Mouse (Mus musculus) urinary bladder, postnatal 10 days (tissue): ENCODE measurements around the gene Cab39.
A peak's percentile ranks its signal among the peaks of the same experiment; 100 is the strongest.
"Not testable (repeated sequence)": the region's sequence is repeated elsewhere in the genome, so short reads cannot be mapped to it uniquely, and the experiment has no call there.

Experiments
- DNase-seq: peaks from one replicate; pipeline ENCODE4 v3.0.0; 2022; ENCODE audit warnings: low spot score

The Cab39 gene

DNA sequence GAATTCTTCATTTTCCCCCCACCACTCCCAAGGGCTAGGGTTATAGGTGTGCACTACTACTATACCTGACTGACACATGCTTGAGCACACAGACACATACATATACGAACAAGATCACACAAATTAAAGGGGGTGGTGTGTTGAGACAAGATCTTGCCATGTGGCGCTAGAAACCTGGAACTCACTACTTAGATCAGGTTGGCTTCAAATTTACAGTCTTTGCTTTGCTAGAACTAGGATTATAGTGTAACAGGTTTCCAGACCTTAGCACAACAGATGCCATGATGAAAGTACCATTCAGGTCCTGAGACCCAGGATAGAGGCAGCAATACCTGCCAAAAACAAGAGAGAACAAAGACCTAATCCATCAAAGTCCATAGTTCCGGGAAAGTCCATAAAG lies 1.8 kb upstream of the Cab39 start:
- DNase-seq = no peak

GRCm38 (mm10) chr1:85794106-85794771 lies 998 bp downstream of the Cab39 start:
- peak; percentile 20 for DNase-seq

GRCm38 (mm10) chr1:85795196-85795595 lies 2.0 kb downstream of the Cab39 start:
- DNase-seq = no peak

DNA sequence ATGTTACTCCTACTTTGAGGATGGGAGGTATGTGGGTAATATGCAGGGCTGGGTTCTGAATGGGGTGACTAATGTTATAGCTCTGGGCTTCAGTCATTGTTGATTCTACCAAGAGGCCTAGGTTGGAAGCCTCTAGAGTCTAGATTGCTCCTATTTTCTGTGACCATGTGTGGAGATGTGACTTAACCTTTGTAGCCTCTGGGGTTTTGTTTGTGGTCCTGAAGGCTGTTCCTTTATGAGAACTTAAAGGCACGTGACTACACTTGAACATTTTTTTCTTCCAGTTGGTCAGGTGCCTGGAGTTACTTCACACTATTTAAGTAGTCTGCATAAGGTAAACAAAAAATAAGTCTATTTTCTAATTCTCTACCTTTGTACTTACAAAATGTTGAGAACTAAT lies 6.5 kb downstream of the Cab39 start:
- DNase-seq = no peak

DNA sequence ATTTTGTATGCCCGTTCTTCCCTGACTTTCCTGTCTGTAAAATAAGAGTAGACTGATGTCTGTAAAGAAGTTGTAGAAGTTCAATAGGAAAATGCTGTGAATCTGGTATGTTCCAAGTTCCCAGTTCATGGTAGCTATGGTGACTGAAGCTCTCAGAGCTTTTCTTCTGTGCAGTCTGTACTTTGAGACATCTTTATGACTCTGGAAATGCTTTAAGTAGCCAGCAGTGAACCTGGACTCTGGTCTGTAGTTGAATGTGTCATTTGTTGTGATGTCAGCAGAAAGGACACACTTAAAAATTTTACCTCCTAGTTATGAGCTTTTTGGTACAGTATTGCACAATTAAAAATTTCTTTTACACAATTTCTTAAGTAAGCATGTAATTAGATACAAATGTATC lies 9.3 kb downstream of the Cab39 start:
- no peak for DNase-seq

DNA sequence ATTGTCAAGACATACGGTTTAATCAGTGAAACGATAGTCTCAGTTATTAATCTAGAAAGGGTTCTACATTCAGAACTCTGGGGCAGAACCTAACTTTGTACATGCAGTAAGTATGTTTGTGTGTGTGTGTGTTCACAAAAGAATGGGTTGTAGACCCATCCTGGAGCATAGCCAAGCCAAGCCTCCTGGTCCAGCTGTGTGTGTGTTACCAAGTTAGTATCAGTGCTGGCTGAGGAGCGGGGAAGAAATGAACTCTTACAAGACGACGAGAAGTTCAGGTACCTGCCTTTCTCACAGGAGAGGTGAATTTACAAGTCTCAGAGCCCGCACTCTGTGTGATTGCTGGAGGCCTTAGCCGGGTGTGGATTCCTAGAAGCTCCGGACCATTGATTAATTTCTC lies 11.3 kb downstream of the Cab39 start:
- DNase-seq = no peak

GRCm38 (mm10) chr1:85809256-85809655 lies 16.0 kb downstream of the Cab39 start:
- DNase-seq = no peak

DNA sequence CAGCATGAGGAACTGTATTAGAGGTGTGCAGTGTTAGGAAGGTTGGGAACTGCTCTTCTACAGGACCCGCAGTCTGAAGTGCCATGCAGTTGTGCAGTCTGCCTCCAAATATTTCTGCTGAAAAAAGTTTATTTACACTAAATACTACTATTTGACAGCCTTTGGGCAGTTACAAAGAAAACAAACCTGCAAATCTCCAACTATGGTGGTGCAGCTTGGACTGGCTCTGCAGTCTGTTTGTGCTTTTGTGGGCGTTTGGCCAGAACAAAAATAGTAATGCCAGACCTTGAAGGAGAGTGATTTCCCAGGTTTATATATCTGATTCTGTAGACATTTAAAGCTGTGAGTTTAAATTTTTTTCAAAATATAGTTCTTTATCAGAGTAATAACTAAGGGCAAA lies 17.1 kb downstream of the Cab39 start:
- DNase-seq = no peak

DNA sequence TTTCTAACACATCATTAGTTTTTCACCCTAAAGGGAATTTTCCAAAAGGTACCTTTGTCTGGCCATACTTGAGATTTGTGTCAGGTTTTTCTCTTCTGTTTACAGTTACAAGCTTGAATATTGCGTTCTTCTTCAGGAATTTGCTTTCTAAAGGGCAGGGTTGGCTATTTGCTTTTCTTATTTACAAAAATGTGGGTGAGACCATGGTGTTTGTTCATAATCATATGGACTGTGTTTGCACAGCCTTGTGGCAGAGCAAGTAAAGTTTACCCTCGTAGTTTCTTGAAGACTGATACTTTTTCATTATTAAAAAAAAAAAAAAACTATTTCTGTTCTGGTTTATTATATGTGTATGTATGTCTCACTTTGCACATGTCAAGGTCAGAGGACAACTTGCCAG lies 17.5 kb downstream of the Cab39 start:
- no peak for DNase-seq

- not testable (repeated sequence) for DNase-seq
Measured at GRCm38 (mm10) chr1:85814213-85814612, 21.0 kb downstream of the Cab39 start.

- DNase-seq = no peak
Measured at GRCm38 (mm10) chr1:85818121-85818520, 24.9 kb downstream of the Cab39 start.

GRCm38 (mm10) chr1:85819695-85820094 lies 26.5 kb downstream of the Cab39 start:
- no peak for DNase-seq

DNA sequence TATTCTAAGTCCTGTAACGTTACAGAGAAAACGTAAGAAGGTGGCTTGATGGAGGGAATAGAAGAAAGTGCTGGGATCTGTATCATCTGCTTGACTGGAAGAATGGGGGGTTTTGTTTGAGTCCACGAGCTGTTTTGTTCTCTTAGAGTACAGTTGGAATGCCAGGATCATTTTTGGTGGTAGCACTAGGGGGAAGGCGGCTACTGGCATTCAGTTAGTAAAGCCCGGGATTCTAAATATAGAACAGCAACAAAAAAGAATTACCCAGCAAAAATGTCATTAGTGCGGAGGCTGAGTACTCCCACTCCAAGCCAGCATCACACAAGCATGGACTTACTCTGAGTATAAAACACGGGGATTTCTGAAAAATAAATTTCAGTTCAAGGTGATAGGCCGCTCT lies 29.0 kb downstream of the Cab39 start:
- no peak for DNase-seq

DNA sequence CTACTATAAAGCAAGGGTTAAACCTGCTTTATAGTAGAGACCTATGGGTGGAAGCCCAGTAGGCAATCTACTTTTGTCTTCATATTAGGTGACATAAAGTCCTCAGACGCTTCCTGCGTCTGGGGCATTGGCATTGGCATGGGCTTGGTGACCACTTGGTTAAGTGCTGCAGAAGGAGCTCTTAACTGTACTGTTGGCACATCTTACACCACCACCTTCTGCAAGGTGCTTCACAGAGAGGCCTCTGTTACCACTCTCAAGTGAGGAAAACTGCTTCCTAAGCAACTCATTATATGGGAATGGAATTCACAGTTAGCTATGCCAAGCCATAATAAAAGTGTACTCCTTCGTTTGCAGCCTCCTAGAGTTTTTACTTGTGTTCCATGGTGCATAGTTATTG lies 31.7 kb downstream of the Cab39 start:
- no peak for DNase-seq

GRCm38 (mm10) chr1:85827166-85827565 lies 33.9 kb downstream of the Cab39 start:
- no peak for DNase-seq

GRCm38 (mm10) chr1:85829016-85829415 lies 35.8 kb downstream of the Cab39 start:
- DNase-seq = no peak

DNA sequence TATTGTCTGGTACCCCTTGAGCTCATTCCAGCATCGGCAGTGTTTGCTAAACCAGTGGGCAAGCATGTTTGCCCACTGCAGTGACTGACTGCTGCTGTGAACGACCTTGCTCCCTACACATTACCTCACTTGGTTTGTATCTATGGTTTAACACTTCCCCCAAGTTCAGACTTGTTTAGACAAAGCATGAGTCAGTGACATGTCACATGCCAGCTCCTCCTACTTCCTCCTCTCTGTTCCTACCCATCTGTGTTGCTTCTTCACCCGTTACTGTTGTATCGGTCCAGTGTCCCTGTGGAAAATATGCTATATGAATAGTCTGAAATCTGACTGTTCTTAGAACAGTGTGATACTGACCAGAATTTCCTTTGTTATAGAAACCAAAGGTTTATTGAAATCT lies 44.8 kb downstream of the Cab39 start:
- no peak for DNase-seq

- DNase-seq = no peak
Measured at GRCm38 (mm10) chr1:85839356-85839755, 46.1 kb downstream of the Cab39 start.

DNA sequence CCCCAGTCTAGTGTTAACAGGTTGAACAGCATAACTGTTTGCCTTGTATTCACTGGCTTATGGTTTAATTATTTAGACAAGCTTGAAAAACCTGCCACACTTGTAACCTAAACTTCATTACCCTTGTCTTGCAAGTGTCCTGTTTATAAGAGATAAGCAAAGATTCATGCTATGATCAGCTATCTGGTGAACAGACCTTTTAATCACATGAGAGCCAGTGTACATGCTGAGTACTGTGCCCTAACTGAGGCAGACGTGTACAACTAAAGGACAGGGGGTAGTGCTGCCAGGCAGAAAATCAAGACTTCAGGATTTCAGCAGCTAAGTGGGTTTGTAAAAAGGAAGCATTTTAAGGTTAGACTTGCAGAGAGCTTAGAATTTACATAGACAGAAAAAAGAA lies 46.5 kb downstream of the Cab39 start:
- DNase-seq = no peak

GRCm38 (mm10) chr1:85840421-85840820 lies 47.2 kb downstream of the Cab39 start:
- no peak for DNase-seq

- no peak for DNase-seq
Measured at GRCm38 (mm10) chr1:85842251-85842650, 49.0 kb downstream of the Cab39 start.

GRCm38 (mm10) chr1:85843291-85843863 lies 50.1 kb downstream of the Cab39 start:
- no peak for DNase-seq

DNA sequence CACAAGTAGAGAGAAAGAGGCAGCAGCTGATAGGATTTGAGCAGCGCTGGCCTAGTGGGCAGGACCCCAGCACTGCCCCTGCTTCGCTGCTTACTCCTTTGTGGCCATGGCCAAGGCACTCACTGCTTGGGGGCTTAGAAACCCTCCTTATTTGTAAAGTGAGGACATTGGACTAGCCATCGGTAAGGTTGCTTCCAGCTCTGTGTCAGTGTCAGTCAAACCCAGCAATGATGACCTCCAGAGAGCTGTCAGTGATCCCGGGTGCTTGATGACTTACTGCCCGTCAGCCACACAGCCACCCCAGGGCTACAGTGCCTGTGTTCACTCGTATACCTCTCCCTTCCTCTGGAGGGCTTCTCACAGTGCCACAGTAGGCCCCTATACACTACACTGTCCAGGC lies 51.7 kb downstream of the Cab39 start:
- no peak for DNase-seq

GRCm38 (mm10) chr1:85845476-85845875 lies 52.2 kb downstream of the Cab39 start:
- DNase-seq = no peak
